Mouse (Mus musculus) spleen, adult 2 months (tissue): ENCODE measurements around the gene Tsen15. TPM values are rescaled to one million over a fixed set of nuclear protein-coding genes. Genes with fewer than 3 reads are reported as not detected.

Experiments used
- DNase-seq, 2 experiments: peaks; one replicate each; pipeline versions ENCODE4 v3.0.0 to v3.0.0-alpha.2; 2012 to 2021; ENCODE audit warnings: low spot score in 2 of 2, low read depth in 1 of 2
- H3K27ac ChIP-seq: fragments of 200-500 bp; 2 replicates; pipeline ENCODE4 v1.5.1; 2012; ENCODE audit warnings: low read length, inconsistent platforms; ENCODE audit not compliant: insufficient read depth
- H3K27me3 ChIP-seq: fragments of 200-500 bp; 2 replicates; pipeline ENCODE4 v1.6.1; 2012; ENCODE audit warnings: mild to moderate bottlenecking, moderate library complexity, low read length, inconsistent platforms; ENCODE audit not compliant: control insufficient read depth, insufficient read depth
- H3K36me3 ChIP-seq: fragments of 200-500 bp; 2 replicates; pipeline ENCODE4 v1.6.1; 2012; ENCODE audit warnings: mild to moderate bottlenecking, low read length, inconsistent platforms; ENCODE audit not compliant: control insufficient read depth, insufficient read depth
- H3K4me1 ChIP-seq: fragments of 200-500 bp; 2 replicates; pipeline ENCODE4 v1.6.1; 2011; ENCODE audit warnings: inconsistent platforms; ENCODE audit not compliant: control insufficient read depth, insufficient read depth, insufficient read length
- H3K4me3 ChIP-seq: fragments of 200-500 bp; 2 replicates; pipeline ENCODE4 v1.5.1; 2011; ENCODE audit warnings: mild to moderate bottlenecking, inconsistent platforms; ENCODE audit not compliant: insufficient read depth, insufficient read length; ENCODE audit errors: extremely low read depth
- CTCF ChIP-seq: fragments of 200-500 bp; IDR thresholded peaks from 2 replicates; pipeline ENCODE4 v1.5.1; 2011; ENCODE audit warnings: mild to moderate bottlenecking, inconsistent platforms; ENCODE audit not compliant: insufficient read depth, insufficient read length, insufficient replicate concordance; ENCODE audit errors: extremely low read depth
- POLR2A ChIP-seq: fragments of 200-500 bp; IDR thresholded peaks from 2 replicates; pipeline ENCODE4 v1.6.1; 2011; ENCODE audit warnings: low read depth, low read length, inconsistent platforms
- WGBS: fragments of 180-500 bp; shearing (Covaris S2); methylation state at CpG from one replicate; pipeline ENCODE4 v1.1.7; 2018; 5-methylcytosine and 5-hydroxymethylcytosine counted together
- polyA plus RNA-seq: library from polyadenylated mRNA; depleted of rRNA; stranded (reverse); fragments of >200 nt; gene quantifications from 2 replicates; pipeline ENCODE4 v1.2.3, GENCODE M21; 2012; rRNA removed

Gene Tsen15
- polyA plus RNA-seq: 5.8 and 6.6 TPM in 2 replicates

DNA sequence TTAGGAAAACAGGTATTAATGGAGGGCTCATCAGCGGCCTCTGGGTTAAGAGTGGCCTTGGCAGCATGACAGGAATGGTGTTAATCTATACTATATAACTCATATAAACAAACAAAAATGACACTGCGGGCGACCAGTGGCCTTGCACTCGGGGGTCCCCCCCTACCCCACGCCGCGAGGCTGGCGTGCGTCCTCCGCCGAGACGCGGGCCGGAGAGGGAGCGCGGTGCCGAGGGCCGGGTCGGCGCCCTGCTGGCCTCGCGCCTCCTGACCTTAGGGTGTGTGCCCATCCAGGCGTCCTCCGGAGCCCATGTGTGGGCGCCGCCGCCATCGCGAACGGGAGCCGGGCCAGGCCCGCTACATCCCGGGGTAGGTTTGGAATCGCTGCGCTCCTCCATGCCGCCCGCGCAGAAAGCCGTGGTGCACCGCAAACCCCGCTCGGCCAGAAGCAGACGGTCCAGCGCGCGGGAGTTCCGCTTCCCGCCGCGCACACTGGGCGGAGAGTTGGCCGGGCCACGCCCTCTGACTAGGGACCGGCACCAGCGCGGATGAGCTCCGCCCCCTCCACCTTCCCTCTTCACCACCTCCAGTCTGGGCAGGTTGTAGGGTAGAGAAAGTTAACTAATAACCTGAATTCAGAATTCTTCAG is at the start of gene Tsen15:
TSS of gene Tsen15 (minus strand) at position 501 of the 648 bp plus-strand sequence.
- DNase-seq: peak; percentile 47 to 79
- H3K36me3 ChIP-seq: no peaks in the 10 kb centered on the region; the same call in 1 of the 2 replicates
- H3K27ac ChIP-seq: no peak within 1 kb of the TSS
- H3K4me3 ChIP-seq: peak within 1 kb of the TSS; percentile 80
- WGBS: under 1% methylated on average over 57 of the region's 57 CpGs
- TF ChIP-seq CTCF (no peak), POLR2A (no peak)
- no peaks in the 10 kb centered on the region for H3K27me3 ChIP-seq
- H3K4me1 ChIP-seq: no peaks in the 10 kb centered on the region

DNA sequence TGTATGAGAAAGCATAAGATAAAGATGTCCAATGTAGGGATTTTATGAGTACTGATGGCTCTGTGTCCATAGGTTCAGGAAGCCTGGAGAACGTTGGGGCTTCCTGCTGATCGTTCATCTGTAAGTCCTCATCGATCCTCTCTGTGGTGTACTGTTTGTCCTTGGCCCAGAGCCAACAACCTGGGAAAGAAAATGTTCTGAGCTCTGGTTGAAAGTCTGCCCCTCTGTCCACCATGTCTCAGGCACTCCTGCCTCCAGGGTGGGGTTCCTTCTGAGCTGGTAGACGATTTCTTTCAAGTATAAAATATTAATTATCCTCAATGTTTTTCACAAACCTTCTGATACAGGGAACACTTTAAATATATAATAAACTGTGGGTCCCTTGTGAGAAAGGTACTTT is 47.7 kb upstream of the Tsen15 start:
- no peak overlapping the region for H3K4me3 ChIP-seq
- H3K27me3 ChIP-seq: no peaks in the 10 kb centered on the region
- TF ChIP-seq CTCF: no peak
- TF ChIP-seq POLR2A: no peak
- no peak overlapping the region for H3K27ac ChIP-seq
- no peak for DNase-seq
- no peaks in the 10 kb centered on the region for H3K4me1 ChIP-seq
- WGBS: 76% methylated on average over 4 of the region's 4 CpGs
- H3K36me3 ChIP-seq: no peaks in the 10 kb centered on the region

DNA sequence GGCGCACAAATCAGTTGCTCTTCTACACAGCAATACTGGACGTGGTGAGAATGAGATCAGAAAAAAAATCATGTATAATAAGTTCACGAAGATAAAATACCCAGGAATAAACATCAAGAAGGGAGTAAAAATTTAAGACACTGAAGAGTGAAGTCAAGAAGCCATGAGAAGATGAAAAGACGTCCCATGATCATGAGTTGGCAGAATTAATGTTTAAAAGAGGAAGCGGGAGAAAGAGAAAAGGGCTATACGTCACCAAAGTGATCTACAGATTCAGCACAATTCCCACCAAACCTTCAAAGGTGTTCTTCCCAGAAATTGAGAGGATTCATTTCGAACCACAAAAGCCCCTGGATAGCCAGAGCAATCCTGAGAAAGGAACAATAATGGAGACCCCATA is 43.3 kb upstream of the Tsen15 start:
- TF ChIP-seq POLR2A: no peak
- TF ChIP-seq CTCF: no peak
- no peaks in the 10 kb centered on the region for H3K36me3 ChIP-seq
- no peak overlapping the region for H3K27ac ChIP-seq
- no peak overlapping the region for H3K4me3 ChIP-seq
- DNase-seq: no peak
- H3K27me3 ChIP-seq: 0 out of 2 replicates have a peak, but pooled peaks cover 1% of the 10 kb centered on the region
- 71% methylated on average over 7 of the region's 7 CpGs for WGBS
- H3K4me1 ChIP-seq: no peaks in the 10 kb centered on the region

- no peak overlapping the region for H3K27ac ChIP-seq
These were observed 41.6 kb upstream of the Tsen15 start for GRCm38 (mm10) chr1:152427912-152428581.

GRCm38 (mm10) chr1:152423052-152423451 is 36.6 kb upstream of the Tsen15 start:
- Histone ChIP-seq H3K36me3 (no peaks in the 10 kb centered on the region), H3K4me3 (no peak overlapping the region), H3K4me1 (no peaks in the 10 kb centered on the region), H3K27ac (no peak overlapping the region), H3K27me3 (no peaks in the 10 kb centered on the region)
- WGBS: 89% methylated on average over 3 of the region's 3 CpGs
- TF ChIP-seq CTCF (no peak), POLR2A (no peak)
- no peak for DNase-seq

More at GRCm38 (mm10) chr1:152427912-152428581, 41.6 kb upstream of the Tsen15 start:
- 38% methylated on average over 12 of the region's 12 CpGs for WGBS
- H3K27me3 ChIP-seq: 0 out of 2 replicates have a peak, but pooled peaks cover 1% of the 10 kb centered on the region
- H3K4me3 ChIP-seq: no peak overlapping the region
- no peaks in the 10 kb centered on the region for H3K36me3 ChIP-seq
- DNase-seq: no peak
- TF ChIP-seq POLR2A (no peak), CTCF (no peak)
- H3K4me1 ChIP-seq: no peaks in the 10 kb centered on the region

- H3K36me3 ChIP-seq: no peaks in the 10 kb centered on the region
- H3K27me3 ChIP-seq: no peaks in the 10 kb centered on the region
- H3K4me3 ChIP-seq: no peak overlapping the region
- no peak for TF ChIP-seq CTCF
- TF ChIP-seq POLR2A: no peak
- DNase-seq: no peak
- no peak overlapping the region for H3K27ac ChIP-seq
- 29% methylated on average over 3 of the region's 3 CpGs for WGBS
- no peaks in the 10 kb centered on the region for H3K4me1 ChIP-seq
These were observed 35.8 kb upstream of the Tsen15 start for GRCm38 (mm10) chr1:152422295-152422694.

GRCm38 (mm10) chr1:152417602-152418001 is 31.1 kb upstream of the Tsen15 start:
- Histone ChIP-seq H3K36me3 (no peaks in the 10 kb centered on the region), H3K27ac (no peak overlapping the region), H3K4me1 (no peaks in the 10 kb centered on the region), H3K4me3 (no peak overlapping the region), H3K27me3 (no peaks in the 10 kb centered on the region)
- TF ChIP-seq POLR2A (no peak), CTCF (no peak)
- DNase-seq: no peak
- WGBS: 82% methylated on average over 5 of the region's 5 CpGs
